Mouse (Mus musculus) MEL (cell line): Measurements from ENCODE around the gene Cpsf4l. TPM values are rescaled to one million over a fixed set of nuclear protein-coding genes. Genes with fewer than 3 reads are reported as not detected.

Experiments
- DNase-seq: peaks from one replicate; pipeline ENCODE4 v3.0.0; 2011; ENCODE audit warnings: low read depth, low spot score
- H3K27ac ChIP-seq: 2 replicates; pipeline ENCODE4 v1.5.1; 2012; ENCODE audit warnings: low read depth, mild to moderate bottlenecking, control low read depth, low read length, moderate library complexity; ENCODE audit not compliant: control insufficient read depth
- H3K27me3 ChIP-seq, 2 experiments: fragments of 150-350 bp in 1 of 2; sonication (generic) in 1 of 2; 2 replicates each; pipeline ENCODE4 v1.6.1; 2012; ENCODE audit warnings: low read length in 2 of 2, mild to moderate bottlenecking in 2 of 2, improper control_type of control experiment in 1 of 2, moderate library complexity in 1 of 2; ENCODE audit not compliant: insufficient read depth in 2 of 2, control insufficient read depth in 1 of 2
- H3K36me3 ChIP-seq, 2 experiments: 2 replicates each; pipeline ENCODE4 v1.6.1; 2012 to 2014; ENCODE audit warnings: low read length in 2 of 2, improper control_type of control experiment in 1 of 2, inconsistent platforms in 1 of 2, mild to moderate bottlenecking in 1 of 2; ENCODE audit not compliant: insufficient read depth in 2 of 2, control insufficient read depth in 1 of 2
- H3K4me1 ChIP-seq, 2 experiments: fragments of 150-350 bp in 1 of 2; sonication (generic) in 1 of 2; 2 replicates each; pipeline ENCODE4 v1.6.1; 2012; ENCODE audit warnings: low read length in 2 of 2, improper control_type of control experiment in 1 of 2, mild to moderate bottlenecking in 1 of 2; ENCODE audit not compliant: insufficient read depth in 2 of 2, control insufficient read depth in 1 of 2
- H3K4me3 ChIP-seq, 2 experiments: fragments of 150-350 bp in 1 of 2; sonication (generic) in 1 of 2; 2 replicates each; pipeline ENCODE4 v1.5.1; 2012; ENCODE audit warnings: low read depth in 2 of 2, low read length in 2 of 2, mild to moderate bottlenecking in 2 of 2, moderate library complexity in 2 of 2, control low read depth in 1 of 2, improper control_type of control experiment in 1 of 2; ENCODE audit not compliant: control insufficient read depth in 1 of 2, insufficient read depth in 1 of 2
- H3K79me2 ChIP-seq: 2 replicates; pipeline ENCODE4 v1.6.1; 2012; ENCODE audit warnings: mild to moderate bottlenecking, low read length, moderate library complexity; ENCODE audit not compliant: control insufficient read depth, poor library complexity, insufficient read depth
- H3K9ac ChIP-seq: 2 replicates; pipeline ENCODE4 v1.6.1; 2012; ENCODE audit warnings: low read depth, mild to moderate bottlenecking, control low read depth, low read length, moderate library complexity; ENCODE audit not compliant: control insufficient read depth, poor library complexity, severe bottlenecking
- H3K9me3 ChIP-seq: fragments of 150-350 bp; sonication (generic); replicated peaks from 2 replicates; pipeline ENCODE4 v1.6.1; 2012; ENCODE audit warnings: mild to moderate bottlenecking, low read length, improper control_type of control experiment, moderate library complexity; ENCODE audit not compliant: insufficient read depth
- BHLHE40 ChIP-seq: IDR thresholded peaks from 2 replicates; pipeline ENCODE4 v1.6.1; 2012; ENCODE audit warnings: low read depth, mild to moderate bottlenecking, inconsistent platforms, low read length, improper control_type of control experiment, borderline replicate concordance
- CHD2 ChIP-seq: IDR thresholded peaks from 2 replicates; pipeline ENCODE4 v1.6.1; 2011; ENCODE audit warnings: low read length, improper control_type of control experiment
- GABPA ChIP-seq: IDR thresholded peaks from 2 replicates; pipeline ENCODE4 v1.6.1; 2012; ENCODE audit warnings: low read depth, mild to moderate bottlenecking, inconsistent platforms, low read length, improper control_type of control experiment, moderate library complexity
- HCFC1 ChIP-seq: IDR thresholded peaks from 2 replicates; pipeline ENCODE4 v1.6.1; 2012; ENCODE audit warnings: low read depth, mild to moderate bottlenecking, inconsistent platforms, low read length, improper control_type of control experiment, moderate library complexity
- JUND ChIP-seq: IDR thresholded peaks from 2 replicates; pipeline ENCODE4 v1.6.1; 2011; ENCODE audit warnings: low read depth, mild to moderate bottlenecking, improper control_type of control experiment, low read length
- KAT2A ChIP-seq: conservative IDR thresholded peaks from 2 replicates; pipeline ENCODE4 v1.6.1; 2012; ENCODE audit warnings: low read depth, low read length, improper control_type of control experiment, inconsistent platforms
- MAX ChIP-seq: IDR thresholded peaks from 2 replicates; pipeline ENCODE4 v1.6.1; 2011; ENCODE audit warnings: low read length, improper control_type of control experiment
- MAZ ChIP-seq: IDR thresholded peaks from 2 replicates; pipeline ENCODE4 v1.6.1; 2012; ENCODE audit warnings: low read depth, mild to moderate bottlenecking, inconsistent platforms, low read length, improper control_type of control experiment
- MEF2A ChIP-seq: IDR thresholded peaks from 2 replicates; pipeline ENCODE4 v1.6.1; 2014; ENCODE audit warnings: low read depth, mild to moderate bottlenecking, inconsistent platforms, low read length, improper control_type of control experiment; ENCODE audit not compliant: poor library complexity, insufficient replicate concordance, severe bottlenecking; ENCODE audit errors: extremely low read depth
- MYB ChIP-seq: IDR thresholded peaks from 2 replicates; pipeline ENCODE4 v1.6.1; 2011; ENCODE audit warnings: mild to moderate bottlenecking, low read depth, low read length, improper control_type of control experiment
- MYC ChIP-seq: IDR thresholded peaks from 2 replicates; pipeline ENCODE4 v1.6.1; 2011; ENCODE audit warnings: low read depth, mild to moderate bottlenecking, low read length, improper control_type of control experiment, moderate library complexity
- NELFE ChIP-seq: IDR thresholded peaks from 2 replicates; pipeline ENCODE4 v1.6.1; 2011; ENCODE audit warnings: low read depth, low read length, improper control_type of control experiment
- POLR2AphosphoS5 ChIP-seq: IDR thresholded peaks from 2 replicates; pipeline ENCODE4 v1.6.1; 2012; ENCODE audit warnings: low read depth, borderline replicate concordance, mild to moderate bottlenecking, inconsistent platforms, low read length, moderate library complexity, mixed read lengths
- TAL1 ChIP-seq: IDR thresholded peaks from 2 replicates; pipeline ENCODE4 v1.6.1; 2012; ENCODE audit warnings: mild to moderate bottlenecking, inconsistent platforms, low read length, moderate library complexity, mixed read lengths
- UBTF ChIP-seq: IDR thresholded peaks from 2 replicates; pipeline ENCODE4 v1.6.1; 2012; ENCODE audit warnings: low read depth, mild to moderate bottlenecking, inconsistent platforms, low read length, improper control_type of control experiment, moderate library complexity, borderline replicate concordance; ENCODE audit not compliant: insufficient read depth
- USF2 ChIP-seq, 2 experiments: IDR thresholded peaks; 2 replicates each; pipeline ENCODE4 v1.6.1; 2011 to 2012; ENCODE audit warnings: improper control_type of control experiment in 2 of 2, low read length in 2 of 2, borderline replicate concordance in 1 of 2, inconsistent platforms in 1 of 2, low read depth in 1 of 2, mild to moderate bottlenecking in 1 of 2; ENCODE audit not compliant: insufficient read depth in 1 of 2
- ZC3H11A ChIP-seq: IDR thresholded peaks from 2 replicates; pipeline ENCODE4 v1.6.1; 2012; ENCODE audit warnings: low read depth, mild to moderate bottlenecking, inconsistent platforms, low read length, improper control_type of control experiment
- ZKSCAN1 ChIP-seq: IDR thresholded peaks from 2 replicates; pipeline ENCODE4 v1.6.1; 2012; ENCODE audit warnings: low read depth, mild to moderate bottlenecking, inconsistent platforms, low read length, improper control_type of control experiment, moderate library complexity
- ZNF384 ChIP-seq: IDR thresholded peaks from 2 replicates; pipeline ENCODE4 v1.6.1; 2012; ENCODE audit warnings: low read depth, mild to moderate bottlenecking, inconsistent platforms, low read length, improper control_type of control experiment
- polyA plus RNA-seq, 2 experiments: library from polyadenylated mRNA; stranded (reverse) in 1 of 2; unstranded in 1 of 2; fragments of >175 nt in 1 of 2; fragments of >200 nt in 1 of 2; gene quantifications; 2 replicates each; pipeline versions ENCODE4 v1.2.1 to v1.2.4; 2012; ENCODE audit warnings: low replicate concordance in 2 of 2, low read depth in 1 of 2; ENCODE audit not compliant: insufficient read length in 2 of 2, insufficient read depth in 1 of 2, missing spikeins in 1 of 2
- total RNA-seq: library from RNA; depleted of rRNA; stranded (reverse); fragments of 300-350 nt; gene quantifications from 2 replicates; pipeline ENCODE4 v1.2.3, GENCODE M21; 2012; rRNA removed

Cpsf4l gene
- total RNA-seq (not detected in 2 replicates), polyA plus RNA-seq (under 1 TPM in 1 of 2 experiments, not detected in 1; 0.70 TPM)

DNA sequence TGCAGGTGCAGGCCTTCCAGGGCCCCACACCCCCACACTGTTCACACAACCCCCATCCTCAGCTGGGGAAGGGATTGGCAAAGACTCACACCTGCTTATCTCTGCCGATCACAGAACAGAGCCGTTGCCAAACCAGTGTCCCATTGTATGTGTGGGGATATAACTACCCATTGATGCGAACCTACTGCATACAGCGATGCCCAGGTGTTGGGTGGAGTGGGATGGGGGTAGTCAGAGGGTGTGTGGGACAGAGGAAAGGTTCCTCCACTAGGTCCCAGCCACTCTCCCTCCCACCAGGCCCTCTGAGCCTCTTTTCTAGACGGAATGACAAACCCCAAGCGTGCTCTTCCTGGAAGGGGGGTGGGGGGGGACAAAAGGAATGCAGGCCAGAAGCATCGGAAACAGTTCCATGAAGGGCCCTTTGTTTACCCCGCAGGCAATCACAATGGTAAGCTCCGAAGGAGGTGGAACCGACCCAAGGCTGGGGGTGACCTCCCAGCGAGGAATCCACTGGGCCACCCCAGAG, at the start of gene Cpsf4l:
Gene Cpsf4l, minus strand, starts transcription at position 287 of the 526 bp plus-strand sequence.
- H3K4me1 ChIP-seq, result no peaks in the 10 kb centered on the region
- no peaks in the 10 kb centered on the region for H3K9me3 ChIP-seq
- H3K36me3 ChIP-seq, result no peaks in the 10 kb centered on the region
- H3K9ac ChIP-seq, result no peak within 1 kb of the TSS
- no peak within 1 kb of the TSS for H3K4me3 ChIP-seq
- DNase-seq, result no peak
- TF ChIP-seq HCFC1, result no peak
- no peak for TF ChIP-seq MEF2A
- no peak for TF ChIP-seq KAT2A
- TF ChIP-seq NELFE, result no peak
- no peaks in the 10 kb centered on the region for H3K79me2 ChIP-seq
- no peak within 1 kb of the TSS for H3K27ac ChIP-seq
- no peaks in the 10 kb centered on the region for H3K27me3 ChIP-seq

DNA sequence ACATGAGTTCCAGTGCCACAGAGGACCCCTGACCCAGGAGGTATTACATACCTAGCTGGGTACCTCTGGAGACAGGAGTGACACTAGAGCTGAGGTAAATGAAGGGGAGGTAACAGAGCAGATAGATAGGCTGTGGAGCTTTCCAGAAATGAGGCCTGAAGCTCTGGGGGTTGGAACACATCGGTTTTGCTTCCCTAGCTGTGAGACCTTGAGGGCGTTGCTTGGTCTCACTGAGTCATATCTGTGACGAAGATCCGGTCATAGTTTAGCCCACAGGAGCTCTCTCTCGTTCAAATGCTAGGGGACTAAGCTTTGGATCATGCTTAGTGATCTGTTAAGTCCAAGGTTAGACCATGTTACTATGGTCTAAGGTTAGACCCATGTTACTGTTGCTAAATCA, 49.0 kb upstream of the Cpsf4l start:
- Histone ChIP-seq H3K27ac (no peak overlapping the region), H3K4me3 (no peak overlapping the region), H3K9ac (no peak overlapping the region), H3K9me3 (no peaks in the 10 kb centered on the region), H3K4me1 (peaks cover 9 to 15% of the 10 kb centered on the region in 2 experiments), H3K79me2 (no peaks in the 10 kb centered on the region)
- DNase-seq, result no peak
- TF ChIP-seq ZNF384 (no peak), CHD2 (no peak), TAL1 (no peak), ZC3H11A (no peak), MAX (no peak), POLR2AphosphoS5 (no peak), JUND (no peak), MYC (no peak), MAZ (no peak), MYB (no peak), UBTF (no peak), USF2 (IDR thresholded peaks at IDR 0.05; ENCODE audit: borderline replicate concordance in 1 of 2, insufficient read depth in 1 of 2, low read depth in 1 of 2, low read length in 2 of 2) (no peak), GABPA (no peak), ZKSCAN1 (no peak), KAT2A (no peak), BHLHE40 (no peak)
- TF ChIP-seq, all 39 proteins: peak for 0
- Histone ChIP-seq H3K27me3 (no peaks in the 10 kb centered on the region), H3K36me3 (peaks cover 0 to 3% of the 10 kb centered on the region in 2 experiments; a peak in 2 of 4 replicates)
